Mouse (Mus musculus) heart, adult 2 months (tissue): ENCODE data around the gene Zfp2. TPM values are rescaled to one million over a fixed set of nuclear protein-coding genes. Genes with fewer than 3 reads are reported as not detected.

Experiments used
- DNase-seq, 2 experiments: peaks; one replicate each; pipeline ENCODE4 v3.0.0; 2021
- H3K27ac ChIP-seq: fragments of 200-600 bp; 2 replicates; pipeline ENCODE4 v1.8.1; 2022
- H3K27me3 ChIP-seq: fragments of 200-500 bp; 2 replicates; pipeline ENCODE4 v1.6.1; 2012; ENCODE audit warnings: mild to moderate bottlenecking, low read length, inconsistent platforms, mixed read lengths; ENCODE audit not compliant: control insufficient read depth, insufficient read depth
- H3K36me3 ChIP-seq: fragments of 200-500 bp; 2 replicates; pipeline ENCODE4 v1.6.1; 2012; ENCODE audit warnings: low read length, inconsistent platforms; ENCODE audit not compliant: control insufficient read depth, insufficient read depth
- H3K4me1 ChIP-seq: fragments of 200-500 bp; 2 replicates; pipeline ENCODE4 v1.6.1; 2011; ENCODE audit warnings: low read length; ENCODE audit not compliant: control insufficient read depth, insufficient read depth
- H3K4me3 ChIP-seq: fragments of 200-600 bp; 2 replicates; pipeline ENCODE4 v1.8.1; 2022
- H3K79me2 ChIP-seq: fragments of 200-500 bp; replicated peaks from 2 replicates; pipeline ENCODE4 v1.6.1; 2012; ENCODE audit warnings: mild to moderate bottlenecking, inconsistent platforms, low read length, moderate library complexity, mixed read lengths; ENCODE audit not compliant: control insufficient read depth, insufficient read depth
- H3K9ac ChIP-seq: fragments of 200-500 bp; 2 replicates; pipeline ENCODE4 v1.6.1; 2012; ENCODE audit warnings: low read depth, mild to moderate bottlenecking, control low read depth, inconsistent platforms, low read length, mixed read lengths
- CTCF ChIP-seq: fragments of 200-600 bp; IDR thresholded peaks from 2 replicates; pipeline ENCODE4 v1.8.1; 2022; ENCODE audit warnings: antibody characterized with exemption, mild to moderate bottlenecking, moderate library complexity
- EP300 ChIP-seq: fragments of 200-500 bp; IDR thresholded peaks from 2 replicates; pipeline ENCODE4 v1.6.1; 2011; ENCODE audit warnings: low read depth, low read length, control low read depth; ENCODE audit not compliant: insufficient read depth
- POLR2A ChIP-seq: fragments of 200-500 bp; IDR thresholded peaks from 2 replicates; pipeline ENCODE4 v1.6.1; 2011; ENCODE audit warnings: mild to moderate bottlenecking, low read depth, low read length, control low read depth; ENCODE audit not compliant: insufficient read depth
- WGBS: fragments of 180-500 bp; shearing (Covaris S2); methylation state at CpG from one replicate; pipeline ENCODE4 v1.1.7; 2018; 5-methylcytosine and 5-hydroxymethylcytosine counted together
- intact Hi-C: fragments of 180-260 bp; cut with DNase I; formaldehyde crosslinking; loops from one replicate; pipeline ENCODE4 v1.15.1; 2025
- polyA plus RNA-seq: library from polyadenylated mRNA; depleted of rRNA; stranded (reverse); fragments of >200 nt; gene quantifications from 2 replicates; pipeline ENCODE4 v1.2.3, GENCODE M21; 2012; rRNA removed
- total RNA-seq, 2 experiments: library from RNA; stranded (reverse); gene quantifications; 2 replicates each; pipeline ENCODE4 v1.2.3; 2021

Zfp2 gene
- total and polyA plus RNA-seq, 3 experiments, result 0.78 to 3.0 (median 2.9) TPM

GRCm38 (mm10) chr11:50850989-50851601 lies 64.9 kb downstream of the Zfp2 start:
- peak in 1 of 2 experiments; percentile 12 for DNase-seq
- intact Hi-C loops, result no loop called here
- no peak for TF ChIP-seq EP300
- Histone ChIP-seq H3K36me3 (no peaks in the 10 kb centered on the region), H3K27me3 (peaks cover 7% of the 10 kb centered on the region), H3K79me2 (no peaks in the 10 kb centered on the region), H3K27ac (no peak overlapping the region), H3K4me1 (no peaks in the 10 kb centered on the region), H3K4me3 (peak overlapping the region; percentile 36), H3K9ac (no peak overlapping the region)
- under 1% methylated on average over 72 of the region's 72 CpGs for WGBS

GRCm38 (mm10) chr11:50850177-50850735 lies 65.7 kb downstream of the Zfp2 start, which contains the start of gene Grm6:
Gene Grm6, plus strand, starts transcription at chr11:50850685.
- intact Hi-C loops, result no loop called here
- no peaks in the 10 kb centered on the region for H3K79me2 ChIP-seq
- peak within 1 kb of the TSS; percentile 36 for H3K4me3 ChIP-seq
- H3K4me1 ChIP-seq, result no peaks in the 10 kb centered on the region
- DNase-seq, result no peak
- H3K27me3 ChIP-seq, result peaks cover 7% of the 10 kb centered on the region
- WGBS, result 2% methylated on average over 11 of the region's 11 CpGs
- H3K27ac ChIP-seq, result no peak within 1 kb of the TSS
- no peaks in the 10 kb centered on the region for H3K36me3 ChIP-seq
- TF ChIP-seq POLR2A (no peak), EP300 (no peak), CTCF (no peak)
- H3K9ac ChIP-seq, result no peak within 1 kb of the TSS

- Histone ChIP-seq H3K9ac (no peak overlapping the region), H3K79me2 (no peaks in the 10 kb centered on the region), H3K4me3 (no peak overlapping the region), H3K36me3 (no peaks in the 10 kb centered on the region), H3K4me1 (no peaks in the 10 kb centered on the region), H3K27me3 (peaks cover 7% of the 10 kb centered on the region), H3K27ac (no peak overlapping the region)
- TF ChIP-seq EP300 (no peak), POLR2A (no peak), CTCF (no peak)
- DNase-seq, result no peak
- intact Hi-C loops, result no loop called here
- 2% methylated on average over 10 of the region's 10 CpGs for WGBS
Observed at GRCm38 (mm10) chr11:50849310-50849709, 66.7 kb downstream of the Zfp2 start.

Other genes with a start within 250 kb of the Zfp2 start
- gene Zfp354c, start 88.4 kb downstream of the Zfp2 start, total RNA-seq, result 1 to 10 TPM; 2.9 to 4.1 TPM
- gene Zfp354c, start 88.4 kb downstream of the Zfp2 start, polyA plus RNA-seq, result 0.70 and 2.2 TPM in 2 replicates
- gene Zfp879, start 74.6 kb downstream of the Zfp2 start, total RNA-seq, result 1 to 10 TPM; 1.4 to 1.7 TPM
- gene Zfp879, start 74.6 kb downstream of the Zfp2 start, polyA plus RNA-seq, result 0.37 and 0.53 TPM in 2 replicates
- gene Grm6, start 65.5 kb downstream of the Zfp2 start, total RNA-seq, result under 1 TPM in 1 of 2 experiments, not detected in 1; 0.07 TPM
- 0.06 TPM in 1 of 2 replicates, not detected in the other for gene Grm6, start 65.5 kb downstream of the Zfp2 start, polyA plus RNA-seq
- gene Zfp454, start 28.5 kb downstream of the Zfp2 start, total RNA-seq, result 1 to 10 TPM in 1 of 2 experiments, under 1 TPM in 1; 0.78 to 1.3 TPM
- 0.27 and 1.5 TPM in 2 replicates for gene Zfp454, start 28.5 kb downstream of the Zfp2 start, polyA plus RNA-seq
- 1 to 10 TPM; 1.3 TPM for gene Zfp354b, start 15.5 kb upstream of the Zfp2 start, total RNA-seq
- 0.45 and 0.79 TPM in 2 replicates for gene Zfp354b, start 15.5 kb upstream of the Zfp2 start, polyA plus RNA-seq
- gene 4933414I15Rik, start 27.6 kb upstream of the Zfp2 start, total RNA-seq, result not detected
- gene 4933414I15Rik, start 27.6 kb upstream of the Zfp2 start, polyA plus RNA-seq, result not detected in 2 replicates
- not detected for gene Prop1, start 37.6 kb upstream of the Zfp2 start, total RNA-seq
- not detected in 2 replicates for gene Prop1, start 37.6 kb upstream of the Zfp2 start, polyA plus RNA-seq
- not detected for gene Olfr1378, start 50.4 kb upstream of the Zfp2 start, total RNA-seq
- not detected in 2 replicates for gene Olfr1378, start 50.4 kb upstream of the Zfp2 start, polyA plus RNA-seq
- gene Olfr1377, start 65.8 kb upstream of the Zfp2 start, total RNA-seq, result not detected
- gene Olfr1377, start 65.8 kb upstream of the Zfp2 start, polyA plus RNA-seq, result not detected in 2 replicates
- not detected for gene Olfr51, start 87.4 kb upstream of the Zfp2 start, total RNA-seq
- gene Olfr51, start 87.4 kb upstream of the Zfp2 start, polyA plus RNA-seq, result not detected in 2 replicates
- not detected for gene Olfr54, start 98.1 kb upstream of the Zfp2 start, total RNA-seq
- gene Olfr54, start 98.1 kb upstream of the Zfp2 start, polyA plus RNA-seq, result not detected in 2 replicates
- gene Olfr1375, start 131.9 kb upstream of the Zfp2 start, total RNA-seq, result not detected
- gene Olfr1375, start 131.9 kb upstream of the Zfp2 start, polyA plus RNA-seq, result not detected in 2 replicates
- 1 to 10 TPM; 1.2 to 1.3 TPM for gene Zfp354a, start 143.1 kb upstream of the Zfp2 start, total RNA-seq
- gene Zfp354a, start 143.1 kb upstream of the Zfp2 start, polyA plus RNA-seq, result 0.86 and 1.3 TPM in 2 replicates